Mouse (Mus musculus) liver, embryonic 14.5 days (tissue): Measurements from ENCODE around the gene Fermt2.

Experiments used
- CTCF ChIP-seq: IDR thresholded peaks from 2 replicates; pipeline ENCODE4 v1.5.1; 2016; ENCODE audit warnings: antibody characterized with exemption, low read depth, control low read depth
- EP300 ChIP-seq: IDR thresholded peaks from 2 replicates; pipeline ENCODE4 v1.6.1; 2016; ENCODE audit warnings: antibody characterized with exemption, low read depth

DNA sequence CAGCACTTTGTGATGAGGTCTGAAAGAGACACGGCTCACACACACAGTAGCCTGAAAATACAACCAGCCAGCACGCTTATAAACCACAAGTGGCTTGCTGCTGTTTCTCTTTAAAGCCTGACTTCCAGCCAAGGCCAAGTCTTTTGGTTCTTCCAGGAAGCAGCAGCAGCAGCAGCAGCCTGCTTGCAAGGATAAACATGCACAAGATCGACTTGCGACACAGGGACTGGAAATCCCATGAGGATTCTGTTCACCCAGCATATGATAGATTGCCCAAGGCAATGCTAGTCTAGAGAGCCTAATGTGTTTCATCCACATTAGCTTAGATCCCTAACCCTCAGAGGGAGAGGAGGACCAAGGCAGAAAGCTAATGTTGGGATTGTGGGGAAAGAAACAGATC is 22.0 kb downstream of the Fermt2 start:
- no peak for TF ChIP-seq CTCF
- TF ChIP-seq EP300, result no peak
